Mouse (Mus musculus): ENCODE results near the gene Bysl. TPM values are rescaled to one million over a fixed set of nuclear protein-coding genes. Genes with fewer than 3 reads are reported as not detected.

The Bysl gene
- total RNA-seq, 1 experiment = 51.8 TPM

- H3K9ac ChIP-seq (ENCODE audit: insufficient read depth, low read depth, low read length, poor library complexity, severe bottlenecking) = peak overlapping the region; percentile 57
- peak overlapping the region; percentile 75 to 92 for H3K4me3 ChIP-seq (ENCODE audit: insufficient read depth in 1 of 2, low read depth in 1 of 2, low read length in 2 of 2, poor library complexity in 1 of 2, severe bottlenecking in 1 of 2)
- H3K9me3 ChIP-seq (ENCODE audit: control insufficient read depth, insufficient read depth, low read depth, low read length) = no peaks in the 10 kb centered on the region
- peaks cover 9% of the 10 kb centered on the region for H3K36me3 ChIP-seq (ENCODE audit: control insufficient read depth, insufficient read depth, low read length, poor library complexity, severe bottlenecking)
- in situ Hi-C loops (cut with MboI; ENCODE audit: low sequenced_read_pairs in 2 of 2, unreplicated experiment in 2 of 2) = no loop called here
- peaks cover 19 to 23% of the 10 kb centered on the region in 2 experiments for H3K4me1 ChIP-seq (ENCODE audit: control insufficient read depth in 2 of 2, insufficient read depth in 2 of 2, low read length in 2 of 2, poor library complexity in 1 of 2)
- H3K27ac ChIP-seq (ENCODE audit: insufficient read depth, low read depth, low read length, poor library complexity, severe bottlenecking) = peak overlapping the region; percentile 27; the same call in 1 of the 2 replicates
- DNase-seq (ENCODE audit: low read depth, low spot score) = peak; percentile 90
- TF ChIP-seq MAFK (IDR thresholded peaks at IDR 0.05; ENCODE audit: insufficient read depth, low read depth, low read length) = no peak
- no peak for TF ChIP-seq ZNF384 (IDR thresholded peaks at IDR 0.05; ENCODE audit: low read depth, low read length)
- TF ChIP-seq HCFC1 (IDR thresholded peaks at IDR 0.05; ENCODE audit: borderline replicate concordance, insufficient read depth, low read length) = no peak
- TF ChIP-seq ZC3H11A (IDR thresholded peaks at IDR 0.05; ENCODE audit: borderline replicate concordance, low read depth, low read length) = no peak
- no peak for TF ChIP-seq CHD2 (IDR thresholded peaks at IDR 0.05; ENCODE audit: low read depth, low read length)
Measured at GRCm38 (mm10) chr17:47593215-47593853, 18.0 kb downstream of the Bysl start.

- H3K4me3 ChIP-seq (ENCODE audit: insufficient read depth in 1 of 2, low read depth in 1 of 2, low read length in 2 of 2, poor library complexity in 1 of 2, severe bottlenecking in 1 of 2) = no peak overlapping the region
- H3K9me3 ChIP-seq (ENCODE audit: control insufficient read depth, insufficient read depth, low read depth, low read length) = no peaks in the 10 kb centered on the region
- H3K27ac ChIP-seq (ENCODE audit: insufficient read depth, low read depth, low read length, poor library complexity, severe bottlenecking) = no peak overlapping the region
- H3K4me1 ChIP-seq (ENCODE audit: control insufficient read depth in 2 of 2, insufficient read depth in 2 of 2, low read length in 2 of 2, poor library complexity in 1 of 2) = peaks cover 8 to 13% of the 10 kb centered on the region in 2 experiments
- no peak for TF ChIP-seq MAFK (IDR thresholded peaks at IDR 0.05; ENCODE audit: insufficient read depth, low read depth, low read length)
- TF ChIP-seq HCFC1 (IDR thresholded peaks at IDR 0.05; ENCODE audit: borderline replicate concordance, insufficient read depth, low read length) = no peak
- no peak for TF ChIP-seq CHD2 (IDR thresholded peaks at IDR 0.05; ENCODE audit: low read depth, low read length)
- TF ChIP-seq ZNF384 (IDR thresholded peaks at IDR 0.05; ENCODE audit: low read depth, low read length) = no peak
- no peak for TF ChIP-seq ZC3H11A (IDR thresholded peaks at IDR 0.05; ENCODE audit: borderline replicate concordance, low read depth, low read length)
- no peak overlapping the region for H3K9ac ChIP-seq (ENCODE audit: insufficient read depth, low read depth, low read length, poor library complexity, severe bottlenecking)
- H3K36me3 ChIP-seq (ENCODE audit: control insufficient read depth, insufficient read depth, low read length, poor library complexity, severe bottlenecking) = no peaks in the 10 kb centered on the region; the same call in 1 of the 2 replicates
- no peak for DNase-seq (ENCODE audit: low read depth, low spot score)
- in situ Hi-C loops (cut with MboI; ENCODE audit: low sequenced_read_pairs in 2 of 2, unreplicated experiment in 2 of 2) = no loop called here
Measured at GRCm38 (mm10) chr17:47591073-47591472, 20.2 kb downstream of the Bysl start.

GRCm38 (mm10) chr17:47588517-47588916 is 22.8 kb downstream of the Bysl start:
- H3K36me3 ChIP-seq (ENCODE audit: control insufficient read depth, insufficient read depth, low read length, poor library complexity, severe bottlenecking) = no peaks in the 10 kb centered on the region
- no peak overlapping the region for H3K4me3 ChIP-seq (ENCODE audit: insufficient read depth in 1 of 2, low read depth in 1 of 2, low read length in 2 of 2, poor library complexity in 1 of 2, severe bottlenecking in 1 of 2)
- in situ Hi-C loops (cut with MboI; ENCODE audit: low sequenced_read_pairs in 2 of 2, unreplicated experiment in 2 of 2) = no loop called here
- peaks cover 5 to 12% of the 10 kb centered on the region in 2 experiments; a peak in 3 of 4 replicates for H3K4me1 ChIP-seq (ENCODE audit: control insufficient read depth in 2 of 2, insufficient read depth in 2 of 2, low read length in 2 of 2, poor library complexity in 1 of 2)
- no peaks in the 10 kb centered on the region for H3K9me3 ChIP-seq (ENCODE audit: control insufficient read depth, insufficient read depth, low read depth, low read length)
- H3K27ac ChIP-seq (ENCODE audit: insufficient read depth, low read depth, low read length, poor library complexity, severe bottlenecking) = no peak overlapping the region
- TF ChIP-seq HCFC1 (IDR thresholded peaks at IDR 0.05; ENCODE audit: borderline replicate concordance, insufficient read depth, low read length) (no peak), ZNF384 (IDR thresholded peaks at IDR 0.05; ENCODE audit: low read depth, low read length) (no peak), ZC3H11A (IDR thresholded peaks at IDR 0.05; ENCODE audit: borderline replicate concordance, low read depth, low read length) (no peak), MAFK (IDR thresholded peaks at IDR 0.05; ENCODE audit: insufficient read depth, low read depth, low read length) (no peak), CHD2 (IDR thresholded peaks at IDR 0.05; ENCODE audit: low read depth, low read length) (no peak)
- H3K9ac ChIP-seq (ENCODE audit: insufficient read depth, low read depth, low read length, poor library complexity, severe bottlenecking) = no peak overlapping the region
- DNase-seq (ENCODE audit: low read depth, low spot score) = no peak

DNA sequence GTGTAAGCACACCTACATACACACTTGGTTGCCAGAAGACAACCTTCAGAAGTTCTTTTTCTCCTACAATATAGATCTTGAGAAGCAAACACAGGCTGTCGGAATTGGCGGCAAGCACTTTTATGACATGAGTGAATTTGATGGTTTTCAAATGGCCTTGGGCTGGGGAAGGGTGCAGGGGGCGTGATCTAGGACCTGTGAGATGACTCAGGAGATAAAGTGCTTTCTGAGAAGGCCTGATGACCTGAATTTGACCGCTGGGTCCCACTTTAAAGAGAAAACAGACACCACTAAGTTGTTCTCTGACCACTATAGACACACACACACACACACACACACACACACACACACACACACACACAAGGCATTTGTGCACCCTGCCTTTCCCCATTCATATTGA is 30.3 kb downstream of the Bysl start:
- H3K4me1 ChIP-seq (ENCODE audit: control insufficient read depth in 2 of 2, insufficient read depth in 2 of 2, low read length in 2 of 2, poor library complexity in 1 of 2) = no peaks in the 10 kb centered on the region
- in situ Hi-C loops (cut with MboI; ENCODE audit: low sequenced_read_pairs in 2 of 2, unreplicated experiment in 2 of 2) = no loop called here
- H3K36me3 ChIP-seq (ENCODE audit: control insufficient read depth, insufficient read depth, low read length, poor library complexity, severe bottlenecking) = no peaks in the 10 kb centered on the region
- no peak overlapping the region for H3K4me3 ChIP-seq (ENCODE audit: insufficient read depth in 1 of 2, low read depth in 1 of 2, low read length in 2 of 2, poor library complexity in 1 of 2, severe bottlenecking in 1 of 2)
- no peak for TF ChIP-seq HCFC1 (IDR thresholded peaks at IDR 0.05; ENCODE audit: borderline replicate concordance, insufficient read depth, low read length)
- TF ChIP-seq MAFK (IDR thresholded peaks at IDR 0.05; ENCODE audit: insufficient read depth, low read depth, low read length) = no peak
- TF ChIP-seq CHD2 (IDR thresholded peaks at IDR 0.05; ENCODE audit: low read depth, low read length) = no peak
- TF ChIP-seq ZC3H11A (IDR thresholded peaks at IDR 0.05; ENCODE audit: borderline replicate concordance, low read depth, low read length) = no peak
- no peak for TF ChIP-seq ZNF384 (IDR thresholded peaks at IDR 0.05; ENCODE audit: low read depth, low read length)
- H3K9ac ChIP-seq (ENCODE audit: insufficient read depth, low read depth, low read length, poor library complexity, severe bottlenecking) = no peak overlapping the region
- no peaks in the 10 kb centered on the region for H3K9me3 ChIP-seq (ENCODE audit: control insufficient read depth, insufficient read depth, low read depth, low read length)
- H3K27ac ChIP-seq (ENCODE audit: insufficient read depth, low read depth, low read length, poor library complexity, severe bottlenecking) = no peak overlapping the region
- no peak for DNase-seq (ENCODE audit: low read depth, low spot score)

Measured in ES-E14 (cell line).